Mouse (Mus musculus): ENCODE data around the gene Syn3. TPM values are rescaled to one million over a fixed set of nuclear protein-coding genes. Genes with fewer than 3 reads are reported as not detected.

Syn3 gene
- polyA plus RNA-seq, 1 experiment: 9.5 TPM

DNA sequence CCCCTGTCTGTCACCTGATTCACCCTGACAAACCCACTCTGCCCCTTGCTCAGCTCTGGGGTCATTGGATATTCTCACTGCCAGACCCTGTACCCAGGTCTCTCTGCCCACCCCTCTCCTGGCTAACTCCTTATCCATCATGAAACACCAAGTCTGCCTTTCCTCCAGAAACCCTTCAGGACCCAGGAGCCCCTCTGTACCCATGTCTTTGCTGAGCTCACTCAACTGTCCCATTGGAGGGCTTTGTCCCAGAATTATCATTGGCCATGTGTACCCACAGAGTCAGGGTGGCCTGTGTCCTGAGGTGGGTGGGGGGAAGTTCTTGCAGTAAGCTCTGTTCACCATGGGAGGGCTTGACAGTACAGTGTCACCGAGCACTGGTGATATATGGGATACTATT lies 433.0 kb downstream of the Syn3 start:
- WGBS: 68% methylated on average over 1 of the region's 1 CpGs
- H3K4me3 ChIP-seq (replicated peaks; ENCODE audit: insufficient read depth, low read depth, low read length): no peak overlapping the region
- H3K4me1 ChIP-seq (ENCODE audit: control insufficient read depth, insufficient read depth, low read length): peaks cover 7% of the 10 kb centered on the region
- H3K27ac ChIP-seq (ENCODE audit: insufficient read depth, low read length): no peak overlapping the region
- TF ChIP-seq POLR2A (IDR thresholded peaks at IDR 0.05; ENCODE audit: borderline replicate concordance, insufficient read depth, low read length): no peak
- DNase-seq: peak in 1 of 2 experiments; percentile 7
- no peaks in the 10 kb centered on the region for H3K27me3 ChIP-seq (ENCODE audit: control insufficient read depth, insufficient read depth, low read length)

DNA sequence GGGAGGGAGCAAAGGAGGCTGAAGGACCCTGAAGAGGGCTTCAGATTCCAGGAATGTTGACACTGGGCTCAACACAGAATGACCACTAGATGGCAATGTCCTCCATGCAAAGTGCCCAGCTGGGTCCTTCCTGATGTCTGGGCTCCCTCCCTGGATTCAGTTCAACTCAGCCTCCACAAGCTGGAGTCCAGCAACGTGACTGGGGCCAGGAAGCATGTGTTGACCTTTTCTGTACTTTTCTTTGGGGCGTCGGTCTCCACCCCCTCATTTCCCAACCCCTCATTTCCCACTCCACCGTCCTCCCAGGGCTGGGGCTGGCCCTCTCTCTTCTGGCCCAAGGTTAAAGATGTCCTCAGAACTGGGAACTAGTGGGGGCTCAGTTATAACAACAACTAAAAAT lies 433.8 kb downstream of the Syn3 start:
- peak; percentile 69 to 73 for DNase-seq
- 11% methylated on average over 4 of the region's 4 CpGs for WGBS
- no peak overlapping the region for H3K27ac ChIP-seq (ENCODE audit: insufficient read depth, low read length)
- no peak overlapping the region for H3K4me3 ChIP-seq (replicated peaks; ENCODE audit: insufficient read depth, low read depth, low read length)
- TF ChIP-seq POLR2A (IDR thresholded peaks at IDR 0.05; ENCODE audit: borderline replicate concordance, insufficient read depth, low read length) (no peak), CTCF (IDR thresholded peaks at IDR 0.05; ENCODE audit: borderline replicate concordance, insufficient read depth, low read depth, low read length) (peak; percentile 98)
- peaks cover 7% of the 10 kb centered on the region for H3K4me1 ChIP-seq (ENCODE audit: control insufficient read depth, insufficient read depth, low read length)
- no peaks in the 10 kb centered on the region for H3K27me3 ChIP-seq (ENCODE audit: control insufficient read depth, insufficient read depth, low read length)

DNA sequence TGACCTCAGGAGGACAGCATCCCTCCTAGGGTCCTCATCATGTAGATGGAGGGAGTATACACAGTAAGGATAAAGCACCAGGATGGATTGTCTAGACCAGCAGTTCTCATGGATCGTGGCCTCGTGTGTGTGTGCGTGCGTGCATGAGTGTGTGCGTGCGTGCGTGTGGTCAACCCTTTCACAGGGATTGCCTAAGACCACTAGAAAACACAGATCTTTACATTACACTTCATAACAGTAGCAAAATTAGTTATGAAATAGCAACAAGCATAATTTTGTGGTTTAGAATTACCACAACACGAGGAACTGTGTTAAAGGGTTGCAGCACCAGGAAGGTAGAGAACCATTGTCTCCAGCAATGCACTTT lies 435.7 kb downstream of the Syn3 start:
- TF ChIP-seq POLR2A (IDR thresholded peaks at IDR 0.05; ENCODE audit: borderline replicate concordance, insufficient read depth, low read length): no peak
- no peak for TF ChIP-seq CTCF (IDR thresholded peaks at IDR 0.05; ENCODE audit: borderline replicate concordance, insufficient read depth, low read depth, low read length)
- 92% methylated on average over 8 of the region's 8 CpGs for WGBS
- H3K27ac ChIP-seq (ENCODE audit: insufficient read depth, low read length): no peak overlapping the region

DNA sequence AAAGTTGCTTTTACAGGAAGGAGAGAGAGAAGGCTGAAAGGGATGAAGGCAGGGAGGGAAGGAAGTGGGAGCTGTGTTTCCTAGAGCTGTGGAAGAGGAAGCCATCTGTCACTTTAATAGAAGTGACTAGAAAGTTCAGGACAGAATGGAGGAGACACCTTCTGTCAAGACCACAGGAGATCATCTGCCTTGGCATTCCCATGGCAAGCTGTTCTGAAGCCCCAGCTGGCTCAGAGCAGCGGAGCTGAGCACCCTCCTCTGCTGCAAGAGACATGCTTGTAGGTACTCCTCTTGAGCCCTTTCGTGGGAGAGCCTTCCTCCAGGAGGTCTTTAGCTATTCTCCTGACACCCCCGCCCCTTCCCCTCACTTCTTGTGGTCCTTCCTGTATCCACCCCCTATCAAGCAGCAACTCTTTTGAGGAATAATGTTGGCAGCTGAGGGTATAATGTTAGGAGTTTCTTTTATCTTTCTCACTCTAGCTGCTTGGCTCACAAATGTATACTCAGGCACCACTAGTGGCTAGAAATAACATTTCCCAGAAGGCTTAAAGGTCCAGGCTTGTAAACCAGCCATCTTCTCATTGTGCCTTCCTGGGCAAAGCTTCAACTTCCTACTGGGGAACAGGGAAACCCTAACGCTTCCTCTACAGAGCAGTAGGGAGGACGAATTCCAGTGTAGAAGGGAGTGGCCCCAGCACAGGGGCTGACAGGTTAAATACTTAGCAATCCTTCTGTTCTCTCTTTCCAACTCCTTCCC lies 436.3 kb downstream of the Syn3 start:
- TF ChIP-seq CTCF (IDR thresholded peaks at IDR 0.05; ENCODE audit: borderline replicate concordance, insufficient read depth, low read depth, low read length): no peak
- H3K4me1 ChIP-seq (ENCODE audit: control insufficient read depth, insufficient read depth, low read length): peaks cover 7% of the 10 kb centered on the region
- WGBS: 18% methylated on average over 5 of the region's 5 CpGs
- no peak overlapping the region for H3K4me3 ChIP-seq (replicated peaks; ENCODE audit: insufficient read depth, low read depth, low read length)
- H3K27me3 ChIP-seq (ENCODE audit: control insufficient read depth, insufficient read depth, low read length): no peaks in the 10 kb centered on the region
- no peak overlapping the region for H3K27ac ChIP-seq (ENCODE audit: insufficient read depth, low read length)
- peak; percentile 54 to 75 for DNase-seq

More for the DNA sequence above, 435.7 kb downstream of the Syn3 start:
- Histone ChIP-seq H3K4me1 (ENCODE audit: control insufficient read depth, insufficient read depth, low read length) (peaks cover 7% of the 10 kb centered on the region), H3K27me3 (ENCODE audit: control insufficient read depth, insufficient read depth, low read length) (no peaks in the 10 kb centered on the region), H3K4me3 (replicated peaks; ENCODE audit: insufficient read depth, low read depth, low read length) (no peak overlapping the region)
- DNase-seq: no peak

DNA sequence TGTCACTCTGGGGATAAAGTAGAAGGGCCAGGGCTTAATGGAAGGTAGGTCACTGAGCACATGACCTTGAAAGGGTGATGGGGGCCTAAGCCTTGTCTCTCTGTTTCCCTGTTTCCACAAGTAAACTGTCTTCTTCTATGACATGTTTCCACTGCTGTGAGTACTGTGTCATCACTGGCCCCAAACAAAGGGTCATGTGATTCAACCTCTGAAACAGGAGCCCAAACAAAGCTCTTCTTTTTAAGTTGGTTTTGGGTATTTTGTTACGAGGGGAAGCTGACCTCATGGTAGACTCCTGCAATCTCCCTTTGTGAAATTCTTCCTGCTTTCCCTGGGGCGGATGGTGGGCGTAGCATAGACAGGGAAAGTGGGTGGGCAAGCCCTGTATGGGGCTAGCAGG lies 438.4 kb downstream of the Syn3 start:
- no peak overlapping the region for H3K4me3 ChIP-seq (replicated peaks; ENCODE audit: insufficient read depth, low read depth, low read length)
- TF ChIP-seq POLR2A (IDR thresholded peaks at IDR 0.05; ENCODE audit: borderline replicate concordance, insufficient read depth, low read length): no peak
- TF ChIP-seq CTCF (IDR thresholded peaks at IDR 0.05; ENCODE audit: borderline replicate concordance, insufficient read depth, low read depth, low read length): no peak
- peak in 1 of 2 experiments; percentile 2 for DNase-seq
- no peak overlapping the region for H3K27ac ChIP-seq (ENCODE audit: insufficient read depth, low read length)
- peaks cover 7% of the 10 kb centered on the region for H3K4me1 ChIP-seq (ENCODE audit: control insufficient read depth, insufficient read depth, low read length)
- WGBS: 94% methylated on average over 3 of the region's 3 CpGs
- no peaks in the 10 kb centered on the region for H3K27me3 ChIP-seq (ENCODE audit: control insufficient read depth, insufficient read depth, low read length)

DNA sequence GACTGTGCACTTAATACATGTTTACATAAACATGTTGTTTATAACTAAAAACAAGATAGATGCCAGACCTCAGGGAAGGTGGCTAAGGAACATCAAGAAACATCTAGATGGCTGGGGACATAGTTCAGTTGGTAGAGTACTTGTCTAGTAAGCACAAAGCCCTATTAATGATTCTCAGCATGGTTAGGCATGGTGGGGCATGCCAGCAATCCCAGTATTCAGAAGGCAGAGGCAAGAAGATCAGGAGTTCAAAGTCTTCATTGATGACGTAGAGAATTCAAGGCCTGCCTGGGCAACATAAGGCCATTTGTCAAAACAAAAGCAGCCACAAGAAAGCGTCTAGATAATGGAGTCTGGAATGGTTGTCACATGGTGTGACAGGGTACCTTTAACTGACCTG lies 441.0 kb downstream of the Syn3 start:
- Histone ChIP-seq H3K27me3 (ENCODE audit: control insufficient read depth, insufficient read depth, low read length) (no peaks in the 10 kb centered on the region), H3K27ac (ENCODE audit: insufficient read depth, low read length) (no peak overlapping the region), H3K4me3 (replicated peaks; ENCODE audit: insufficient read depth, low read depth, low read length) (no peak overlapping the region), H3K4me1 (ENCODE audit: control insufficient read depth, insufficient read depth, low read length) (peaks cover 3% of the 10 kb centered on the region; the same call in 1 of the 2 replicates)
- TF ChIP-seq CTCF (IDR thresholded peaks at IDR 0.05; ENCODE audit: borderline replicate concordance, insufficient read depth, low read depth, low read length): no peak
- TF ChIP-seq POLR2A (IDR thresholded peaks at IDR 0.05; ENCODE audit: borderline replicate concordance, insufficient read depth, low read length): no peak
- DNase-seq: peak in 1 of 2 experiments; percentile 1
- 76% methylated on average over 2 of the region's 2 CpGs for WGBS

DNA sequence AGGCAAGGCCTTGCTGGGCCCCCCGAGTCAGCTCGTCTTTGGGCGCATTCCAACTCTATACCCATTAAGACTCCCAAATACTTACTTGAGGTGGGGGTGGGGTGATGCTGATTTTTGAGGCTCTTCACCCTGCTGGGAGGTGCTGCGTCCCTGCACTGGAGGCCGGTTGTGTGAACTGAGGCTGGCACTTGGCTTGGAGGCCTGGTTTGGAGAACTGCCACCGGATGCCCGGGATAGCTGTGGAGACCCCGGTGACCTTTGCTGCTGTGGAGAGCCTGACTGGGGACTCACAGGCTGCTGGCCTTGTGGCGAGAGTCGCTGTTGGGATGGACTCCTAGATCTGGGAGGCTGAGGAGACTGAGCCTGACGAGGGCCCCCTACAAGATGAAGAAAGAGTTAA lies 441.4 kb downstream of the Syn3 start:
- 75% methylated on average over 11 of the region's 11 CpGs for WGBS

DNA sequence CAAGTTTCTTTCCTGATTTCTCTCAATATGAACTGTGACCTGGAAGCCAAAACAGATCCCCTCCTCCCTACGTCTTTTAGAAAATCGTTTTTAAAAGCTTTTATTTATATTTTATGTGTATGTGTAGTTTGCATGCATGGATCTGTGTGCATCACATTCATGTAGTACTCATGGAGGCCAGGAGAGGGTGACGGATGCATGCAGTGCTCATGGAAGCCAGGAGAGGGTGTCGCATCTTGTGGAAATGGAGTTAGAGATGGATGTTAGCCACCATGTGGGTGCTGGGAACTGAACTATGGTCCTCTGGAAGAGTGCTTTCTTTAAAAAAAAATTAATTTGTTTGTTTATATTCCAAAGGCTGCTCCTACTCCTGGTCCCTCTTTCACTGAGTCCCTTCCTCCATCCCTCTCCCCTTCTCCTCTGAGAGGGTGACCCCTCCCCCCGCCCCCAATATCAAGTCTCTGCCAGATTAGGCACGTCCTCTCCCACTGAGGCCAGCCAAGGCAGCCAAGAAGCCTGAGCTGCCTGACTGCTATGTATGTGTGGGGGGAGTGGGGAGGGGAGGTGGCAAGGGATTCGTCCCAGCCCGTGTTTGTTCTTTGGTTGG lies 442.3 kb downstream of the Syn3 start:
- peak in 1 of 2 experiments; percentile 3 for DNase-seq
- Histone ChIP-seq H3K27me3 (ENCODE audit: control insufficient read depth, insufficient read depth, low read length) (no peaks in the 10 kb centered on the region), H3K4me1 (ENCODE audit: control insufficient read depth, insufficient read depth, low read length) (no peaks in the 10 kb centered on the region), H3K4me3 (replicated peaks; ENCODE audit: insufficient read depth, low read depth, low read length) (no peak overlapping the region), H3K27ac (ENCODE audit: insufficient read depth, low read length) (no peak overlapping the region)
- TF ChIP-seq POLR2A (IDR thresholded peaks at IDR 0.05; ENCODE audit: borderline replicate concordance, insufficient read depth, low read length) (no peak), CTCF (IDR thresholded peaks at IDR 0.05; ENCODE audit: borderline replicate concordance, insufficient read depth, low read depth, low read length) (0 out of 2 replicates have a peak, but pooled peaks have one; percentile 14)
- 71% methylated on average over 8 of the region's 8 CpGs for WGBS

More for the DNA sequence above, 441.4 kb downstream of the Syn3 start:
- H3K4me3 ChIP-seq (replicated peaks; ENCODE audit: insufficient read depth, low read depth, low read length): no peak overlapping the region
- peak in 1 of 2 experiments; percentile 7 for DNase-seq
- H3K27ac ChIP-seq (ENCODE audit: insufficient read depth, low read length): no peak overlapping the region
- H3K4me1 ChIP-seq (ENCODE audit: control insufficient read depth, insufficient read depth, low read length): peaks cover under 1% of the 10 kb centered on the region; the same call in 1 of the 2 replicates
- H3K27me3 ChIP-seq (ENCODE audit: control insufficient read depth, insufficient read depth, low read length): no peaks in the 10 kb centered on the region
- TF ChIP-seq CTCF (IDR thresholded peaks at IDR 0.05; ENCODE audit: borderline replicate concordance, insufficient read depth, low read depth, low read length) (no peak), POLR2A (IDR thresholded peaks at IDR 0.05; ENCODE audit: borderline replicate concordance, insufficient read depth, low read length) (no peak)
